Mouse (Mus musculus) lung, postnatal 36 days (tissue): ENCODE results near the gene Map3k10.
"Not testable (repeated sequence)": the region's sequence is repeated elsewhere in the genome, so short reads cannot be mapped to it uniquely, and the experiment has no call there.

ENCODE experiments used
- DNase-seq: peaks from one replicate; pipeline ENCODE4 v3.0.0; 2022; ENCODE audit warnings: mixed read lengths

Gene Map3k10

DNA sequence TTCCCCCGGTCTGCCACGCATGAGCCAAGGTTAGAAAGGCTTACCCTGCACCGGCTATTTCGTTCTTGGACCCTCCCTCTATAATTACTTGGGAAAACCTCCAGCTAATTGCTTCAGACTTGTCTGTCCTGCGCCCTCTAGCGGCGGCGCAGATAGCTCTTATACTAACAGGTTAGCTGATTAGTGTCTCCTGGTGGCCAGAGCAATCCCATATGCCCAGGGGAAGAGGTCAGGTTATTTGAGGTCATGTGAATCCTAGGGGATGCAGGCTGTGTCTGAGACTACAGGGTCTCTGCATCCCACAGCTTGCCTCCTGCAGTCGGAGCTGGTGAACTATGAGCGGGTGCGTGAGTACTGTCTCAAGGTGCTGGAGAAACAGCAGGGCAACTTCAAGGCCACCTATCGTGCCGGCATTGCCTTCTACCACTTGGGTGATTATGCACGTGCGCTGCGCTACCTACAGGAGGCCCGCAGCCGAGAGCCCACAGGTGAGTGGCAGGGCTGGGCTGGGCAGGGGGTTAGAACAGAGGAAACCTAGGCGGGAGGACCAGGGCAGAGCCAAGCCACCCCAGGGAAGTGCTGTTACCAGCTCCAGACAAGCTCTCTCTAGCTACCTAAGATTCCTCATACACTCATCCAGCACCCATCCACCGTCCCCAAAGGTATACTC lies 19.7 kb downstream of the Map3k10 start:
- DNase-seq, result peak; percentile 62

DNA sequence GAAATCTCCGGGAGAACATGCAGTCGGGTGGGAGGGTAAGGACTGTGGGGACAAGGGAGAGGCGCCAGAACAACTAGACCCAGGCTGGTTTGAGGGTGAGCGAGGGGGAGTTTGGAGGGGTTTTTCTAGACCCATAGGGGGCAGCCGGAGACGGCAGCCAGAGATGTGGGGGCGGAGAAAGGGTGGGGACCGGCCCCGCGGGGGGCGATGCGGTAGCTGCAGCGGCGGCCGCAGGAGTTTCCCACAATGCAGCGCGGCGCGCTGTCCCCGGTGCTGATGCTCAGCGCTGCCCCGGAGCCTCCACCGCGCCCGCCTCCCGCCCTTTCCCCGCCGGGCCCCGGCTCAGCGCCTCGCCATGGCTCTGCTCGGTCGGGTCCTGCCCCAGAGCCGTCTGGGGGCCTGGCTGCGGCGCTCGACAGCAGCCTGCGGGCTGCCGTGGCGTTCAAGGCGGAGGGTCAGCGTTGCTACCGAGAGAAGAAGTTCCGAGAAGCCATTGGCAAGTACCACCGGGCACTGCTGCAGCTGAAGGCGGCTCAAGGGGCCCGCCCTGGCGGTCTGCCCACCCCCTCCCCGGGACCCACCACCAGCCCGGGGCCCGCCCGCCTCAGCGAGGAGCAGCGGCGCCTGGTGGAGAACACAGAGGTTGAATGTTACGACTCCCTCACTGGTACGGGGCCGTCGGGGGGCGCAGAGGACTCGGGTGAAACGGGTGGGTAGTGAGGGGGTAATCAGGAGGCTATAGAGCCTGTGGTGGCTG lies 20.5 kb downstream of the Map3k10 start, which contains the start of gene Ttc9b:
Ttc9b (plus strand) TSS at position 235 of the 757 bp plus-strand sequence.
- no peak for DNase-seq

DNA sequence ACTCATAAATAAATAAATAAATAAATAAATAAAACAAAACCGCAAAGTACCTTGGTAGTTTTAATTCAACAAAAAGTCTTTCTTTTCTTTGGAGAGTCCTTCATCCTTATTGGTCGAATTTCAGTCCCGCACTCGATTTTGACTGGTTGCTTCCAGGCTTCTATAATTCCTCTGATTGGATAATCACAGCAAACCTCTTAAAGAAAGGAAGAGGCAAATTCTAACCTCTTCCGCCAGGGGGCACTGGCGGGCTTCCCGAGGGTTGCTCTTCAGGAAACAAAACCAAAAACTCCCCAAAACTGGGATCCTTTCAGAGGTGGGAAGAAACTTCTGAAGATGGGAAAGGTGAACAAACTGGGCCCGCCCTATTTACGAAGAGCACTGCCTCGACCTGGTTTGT lies 23.4 kb downstream of the Map3k10 start:
- DNase-seq, result peak; percentile 81

DNA sequence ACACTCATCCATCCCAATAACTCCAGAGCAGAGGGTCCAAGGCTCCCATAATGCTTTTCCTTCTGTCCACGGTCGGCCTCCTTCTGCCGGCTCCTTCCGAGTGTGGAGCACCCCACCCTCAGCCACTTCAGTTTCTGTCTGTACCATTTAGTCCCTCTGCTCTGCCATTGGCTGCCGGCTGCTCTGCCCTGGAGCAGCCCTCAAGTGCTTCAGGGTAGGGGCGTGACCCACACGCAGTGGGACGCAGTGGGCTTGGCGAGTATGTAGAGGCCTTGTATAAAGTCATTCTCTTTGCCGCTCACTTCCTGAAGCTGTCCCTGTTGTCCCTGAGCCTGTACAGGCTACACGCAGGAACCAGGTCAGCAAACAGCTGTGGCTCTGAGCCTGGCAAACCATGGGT lies 24.7 kb downstream of the Map3k10 start:
- no peak for DNase-seq

DNA sequence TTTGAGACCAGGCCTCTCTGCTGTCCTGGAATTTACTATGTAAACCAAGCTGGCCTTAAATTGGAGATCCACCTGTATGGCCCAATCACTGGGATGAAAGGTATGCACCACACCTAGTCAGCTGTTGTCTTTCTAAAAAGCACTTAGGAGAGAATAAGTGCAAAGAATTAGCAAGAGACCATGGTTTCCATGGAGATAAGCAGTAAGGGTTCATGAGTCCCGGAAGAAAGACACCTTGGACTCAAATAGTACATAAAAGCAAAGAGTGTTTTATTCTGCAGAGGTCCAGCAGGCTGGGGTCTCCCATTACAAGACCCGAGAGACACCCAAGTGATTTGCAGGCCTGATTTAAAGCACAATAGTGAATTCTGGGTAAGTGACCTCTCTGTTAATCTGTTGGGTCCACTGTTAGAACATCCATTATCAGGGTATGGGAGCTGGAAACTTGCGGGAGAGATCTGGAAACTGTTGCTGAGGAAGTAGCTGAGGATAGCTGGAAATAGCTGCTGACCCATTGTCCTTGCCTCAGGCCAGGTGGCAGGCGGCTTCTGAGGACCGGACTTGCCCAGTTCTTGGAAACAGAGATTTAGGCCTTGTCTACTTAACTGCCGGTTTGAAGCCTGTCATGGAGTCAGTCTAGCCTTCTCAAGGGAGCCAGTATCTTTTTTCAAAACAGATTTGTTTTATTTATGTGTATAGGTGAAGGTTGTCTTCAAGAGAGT lies 27.0 kb downstream of the Map3k10 start:
- no peak for DNase-seq

DNA sequence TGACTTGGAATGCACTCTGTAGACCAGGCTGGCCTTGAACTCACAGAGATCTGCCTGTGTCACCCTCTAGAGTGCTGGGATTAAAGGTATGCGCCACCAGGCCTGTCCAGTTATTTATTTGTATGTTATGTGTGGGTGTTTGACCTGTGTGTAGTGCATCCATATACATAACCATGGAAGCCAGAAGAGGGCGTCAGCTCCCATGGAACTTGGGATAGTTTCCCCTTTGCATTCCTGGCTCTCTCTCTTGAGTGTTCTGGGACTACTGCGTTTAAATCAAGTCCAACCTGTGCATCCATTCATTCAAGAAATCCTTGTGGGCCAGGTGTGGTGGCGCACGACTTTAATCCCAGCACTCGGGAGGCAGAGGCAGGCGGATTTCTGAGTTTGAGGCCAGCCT lies 27.9 kb downstream of the Map3k10 start:
- no peak for DNase-seq

DNA sequence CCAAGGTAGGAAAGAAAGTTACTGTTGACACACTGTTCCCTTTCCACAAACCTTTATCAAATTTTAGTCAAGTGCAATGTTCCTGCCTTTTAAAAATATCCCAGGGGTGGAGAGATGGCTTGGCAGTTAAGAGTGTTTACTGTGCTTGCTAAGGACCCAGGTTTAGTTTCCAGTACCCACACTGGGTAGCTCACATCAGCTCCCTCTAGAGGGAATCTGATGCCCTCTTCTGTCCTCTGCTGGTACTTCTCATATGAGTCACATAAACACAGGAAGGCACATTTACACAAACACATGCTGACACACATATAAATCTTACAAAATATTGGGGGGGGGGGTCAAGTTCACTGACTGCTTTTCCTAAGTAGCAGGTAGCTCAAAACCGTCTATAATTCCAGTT lies 29.9 kb downstream of the Map3k10 start:
- peak; percentile 34 for DNase-seq

DNA sequence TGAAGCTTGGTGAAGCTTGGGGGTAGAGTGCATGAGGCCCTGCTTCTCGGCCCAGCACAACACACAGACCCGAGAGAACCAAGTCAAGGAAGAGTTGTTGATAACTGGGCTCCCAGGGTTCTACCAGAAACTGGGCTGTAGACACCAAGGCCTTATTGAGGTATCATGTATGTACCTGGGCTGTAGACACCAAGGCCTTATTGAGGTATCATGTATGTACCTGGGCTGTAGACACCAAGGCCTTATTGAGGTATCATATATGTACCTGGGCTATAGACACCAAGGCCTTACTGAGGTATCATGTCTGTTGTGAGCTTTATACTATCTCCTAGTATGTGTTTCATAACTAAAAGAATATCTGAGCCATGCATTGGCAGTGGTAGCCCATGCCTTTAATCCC lies 39.3 kb downstream of the Map3k10 start:
- not testable (repeated sequence) for DNase-seq

DNA sequence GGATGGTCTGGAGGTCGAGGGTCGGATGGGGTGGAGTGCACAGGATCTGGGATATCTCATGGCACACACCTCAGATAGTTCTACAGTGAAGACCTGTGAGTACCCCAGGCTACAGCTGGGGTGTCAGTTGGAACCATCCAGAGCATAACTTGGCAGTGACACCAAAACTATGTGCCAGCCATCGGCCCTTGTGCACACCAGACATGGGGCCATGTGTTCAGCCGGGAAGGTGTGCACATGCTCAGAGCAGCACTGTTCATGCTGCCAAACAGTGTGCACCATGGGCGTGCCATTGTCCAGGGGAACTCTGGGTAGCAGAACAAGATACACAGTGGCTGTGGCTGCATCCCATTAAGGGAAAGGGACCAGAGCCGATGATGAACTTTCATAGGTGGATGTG lies 39.7 kb downstream of the Map3k10 start:
- no peak for DNase-seq

DNA sequence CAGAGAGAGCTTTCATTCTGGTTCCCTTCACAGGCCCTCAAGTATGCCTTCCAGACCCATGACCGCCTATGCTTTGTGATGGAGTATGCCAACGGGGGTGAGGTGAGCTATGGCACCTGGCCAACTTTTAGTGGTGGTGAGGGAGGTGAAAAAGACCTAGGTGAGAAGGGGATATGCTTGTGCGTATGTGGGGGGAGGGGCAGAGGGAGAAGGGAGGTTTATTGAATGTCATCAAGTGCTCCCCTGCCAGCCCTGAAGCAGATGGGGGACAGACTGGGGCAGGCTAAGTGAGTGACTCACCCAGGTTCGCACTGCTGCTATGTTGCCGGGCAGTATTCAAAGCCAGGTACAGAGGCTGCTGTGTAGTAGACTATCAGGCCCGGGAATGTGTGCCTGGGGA lies 41.2 kb downstream of the Map3k10 start:
- DNase-seq, result no peak

DNA sequence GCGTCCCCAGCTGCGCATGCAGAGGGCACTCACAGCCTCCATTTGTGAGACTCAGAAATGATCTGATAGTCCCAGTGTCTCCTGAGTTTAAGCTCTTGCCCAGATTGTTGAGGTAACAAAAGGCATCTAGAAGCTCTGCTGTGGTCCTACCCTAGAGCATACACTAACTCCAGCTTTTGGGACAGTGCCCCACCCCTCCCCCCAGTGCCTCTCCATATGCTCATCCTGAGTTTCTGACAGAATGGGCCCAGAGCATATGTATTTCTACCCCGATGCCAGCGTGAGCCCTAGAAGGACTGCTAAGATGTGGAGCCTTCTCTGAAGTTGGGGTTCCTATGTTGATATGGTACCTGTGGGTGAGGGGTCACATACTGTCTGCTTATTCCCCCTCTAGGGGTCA lies 43.0 kb downstream of the Map3k10 start:
- DNase-seq, result no peak

DNA sequence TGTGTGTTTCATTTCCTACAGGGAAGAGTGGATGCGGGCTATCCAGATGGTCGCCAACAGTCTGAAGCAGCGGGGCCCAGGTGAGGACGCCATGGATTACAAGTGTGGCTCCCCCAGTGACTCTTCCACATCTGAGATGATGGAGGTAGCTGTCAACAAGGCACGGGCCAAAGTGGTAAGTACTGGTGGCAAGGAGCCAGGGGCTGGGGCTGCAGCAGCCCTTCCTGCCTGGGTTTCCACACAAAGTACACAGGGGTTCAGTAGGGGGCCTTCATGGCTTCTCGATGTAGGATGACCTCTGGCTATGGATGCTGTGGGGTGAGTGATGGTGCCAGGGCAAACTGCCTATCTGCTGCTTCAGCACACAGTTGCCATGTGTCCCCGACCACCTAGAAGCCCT lies 45.6 kb downstream of the Map3k10 start:
- not testable (repeated sequence) for DNase-seq

DNA sequence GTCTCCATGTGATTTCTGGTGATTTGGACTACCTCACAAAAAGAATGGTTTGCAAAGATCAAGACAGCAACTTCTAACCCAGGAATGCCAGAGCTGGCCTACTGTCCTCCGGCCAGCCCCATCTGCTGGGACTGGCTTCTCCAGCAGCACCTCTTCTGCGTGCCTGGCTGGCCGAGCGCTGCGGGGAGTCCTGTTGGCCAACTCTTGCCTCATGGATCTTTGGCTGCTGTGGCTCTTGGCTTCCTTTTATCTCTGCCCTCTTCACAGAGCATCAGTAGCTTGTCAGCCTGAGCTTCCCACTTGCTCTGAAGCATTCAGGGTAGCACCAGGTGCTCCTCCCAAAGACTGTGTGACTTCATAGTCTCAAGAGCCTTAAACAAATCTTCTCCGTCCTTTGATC lies 46.2 kb downstream of the Map3k10 start:
- DNase-seq, result no peak

DNA sequence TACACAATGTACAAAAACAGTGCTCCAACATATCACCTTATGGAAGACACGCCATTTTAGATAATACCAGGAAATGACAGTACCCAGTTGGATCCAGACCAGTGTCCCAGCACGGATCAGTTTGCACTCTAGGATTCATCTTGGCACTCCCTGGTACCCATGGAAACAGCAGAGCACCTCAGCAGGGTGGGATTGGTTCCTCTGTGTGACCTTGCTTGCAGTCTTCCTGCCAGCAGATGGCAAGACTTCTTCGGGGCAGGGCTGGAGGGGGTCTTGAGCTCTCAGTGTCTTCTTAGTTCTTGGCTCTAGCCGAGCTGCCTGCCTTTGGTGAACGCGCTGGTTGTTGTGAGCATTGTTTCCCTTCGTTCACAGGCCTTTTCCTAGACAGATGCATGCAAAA lies 46.7 kb downstream of the Map3k10 start:
- no peak for DNase-seq

DNA sequence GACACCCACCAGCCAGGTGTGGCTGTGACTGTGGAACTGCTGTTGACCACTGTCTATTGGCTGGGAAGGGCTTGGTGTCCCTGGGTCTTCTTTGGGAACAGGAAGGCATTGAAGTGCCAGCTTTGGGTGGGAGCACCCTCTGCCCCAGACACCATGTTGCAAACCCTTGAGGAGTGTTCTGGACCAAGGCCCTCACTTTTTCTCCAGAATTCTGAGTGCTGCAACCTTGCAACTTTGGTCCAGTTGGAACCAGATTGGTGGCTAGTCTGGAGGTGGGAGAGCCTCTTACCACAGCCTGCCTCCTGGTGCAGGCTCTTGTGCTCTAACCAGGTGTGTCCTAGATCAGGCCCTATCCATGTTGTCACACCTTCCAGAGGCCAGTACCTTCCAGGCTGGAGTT lies 49.4 kb downstream of the Map3k10 start:
- DNase-seq, result no peak

DNA sequence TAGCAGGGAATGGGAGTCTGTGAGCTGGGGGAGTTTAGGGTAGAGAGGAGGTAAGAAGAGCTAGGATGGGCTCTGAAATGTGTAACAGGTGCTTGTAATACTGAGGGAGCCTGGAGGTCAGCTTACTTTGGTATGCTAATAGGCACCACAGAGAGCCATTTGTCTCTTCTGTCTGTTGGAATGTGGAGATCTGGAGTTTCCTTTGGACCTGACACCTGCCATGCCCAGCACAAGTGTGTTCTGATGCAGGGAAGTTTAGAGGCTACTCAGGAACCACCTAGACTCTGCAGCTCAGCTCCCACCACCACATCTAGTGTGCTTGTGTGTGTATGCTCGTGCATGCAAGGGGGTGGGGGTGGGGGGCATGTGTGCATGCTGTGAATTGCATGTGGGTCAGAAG lies 52.2 kb downstream of the Map3k10 start:
- DNase-seq, result no peak

DNA sequence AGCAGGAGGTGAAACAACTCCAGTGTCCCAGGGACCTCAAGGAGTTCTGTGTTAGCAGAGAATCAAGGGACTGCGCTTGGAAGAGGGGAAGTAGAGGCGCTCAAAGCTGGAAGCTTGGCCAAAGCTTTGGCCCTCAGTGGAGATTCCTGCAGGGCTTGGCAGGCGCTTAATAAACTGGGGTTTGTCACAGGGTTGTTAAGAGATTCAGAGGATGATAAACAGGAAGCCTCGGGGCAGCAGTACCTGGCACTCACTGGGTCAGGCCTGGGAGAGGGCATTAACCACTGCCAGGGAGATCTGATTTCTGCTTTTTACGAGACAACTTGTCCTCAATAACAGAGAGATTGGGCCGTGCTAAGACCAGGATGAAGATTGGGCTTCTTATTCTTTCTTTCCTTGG lies 53.4 kb downstream of the Map3k10 start:
- no peak for DNase-seq

DNA sequence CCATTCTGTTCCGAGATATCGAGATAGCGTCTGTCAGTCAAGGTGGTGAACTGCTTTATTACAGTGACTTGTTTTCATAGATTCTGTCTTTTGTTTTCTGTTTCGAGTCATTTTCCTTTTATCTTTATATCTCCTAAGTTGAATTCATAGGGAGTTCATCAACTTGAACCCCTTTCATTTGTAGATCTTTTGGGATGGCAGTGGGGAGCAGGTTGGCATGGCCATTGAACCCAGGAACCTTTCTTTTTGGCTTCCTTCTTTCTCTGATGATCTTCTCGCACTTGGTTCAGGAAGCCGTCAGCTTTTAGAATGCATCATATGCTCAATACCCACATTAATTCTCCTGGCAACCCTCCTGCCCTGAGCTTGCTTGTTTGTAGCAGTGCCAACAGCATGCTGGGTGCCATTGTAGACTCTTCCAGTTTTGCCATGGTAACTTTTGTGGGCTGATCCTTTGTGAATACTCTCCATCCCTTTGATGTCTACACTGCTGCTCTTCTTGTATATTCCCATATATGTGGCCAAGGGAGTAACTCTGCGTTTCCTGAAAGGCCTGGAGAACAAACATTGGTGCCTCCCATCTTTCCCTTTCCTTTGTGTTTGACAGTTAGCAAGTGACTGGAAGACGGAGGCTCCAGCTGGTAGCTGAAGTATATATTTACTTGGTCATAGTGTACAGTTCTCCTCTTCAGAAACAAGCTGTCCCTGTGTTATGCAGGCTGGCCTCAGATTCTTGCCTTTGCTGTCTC lies 60.5 kb downstream of the Map3k10 start:
- DNase-seq, result no peak

DNA sequence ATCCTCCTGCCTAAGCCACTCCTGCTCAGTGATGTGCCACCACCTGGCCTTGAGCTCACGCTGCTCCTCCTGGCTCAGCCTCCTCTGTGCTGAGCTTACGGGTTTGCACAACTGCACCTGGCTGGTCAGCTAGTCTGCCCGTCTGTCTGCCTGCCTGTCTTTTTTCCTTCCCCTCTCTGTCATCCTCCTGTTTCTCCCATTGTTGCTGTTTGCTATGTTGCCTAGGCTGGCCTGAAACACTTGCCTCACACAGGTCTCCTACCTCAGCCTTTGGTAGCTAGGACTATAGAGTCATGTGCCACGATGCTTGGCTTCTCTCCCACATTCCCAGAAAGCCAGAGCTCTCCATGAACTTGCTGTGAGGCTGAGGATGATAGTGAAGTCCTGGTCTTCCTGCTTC lies 61.5 kb downstream of the Map3k10 start:
- no peak for DNase-seq

DNA sequence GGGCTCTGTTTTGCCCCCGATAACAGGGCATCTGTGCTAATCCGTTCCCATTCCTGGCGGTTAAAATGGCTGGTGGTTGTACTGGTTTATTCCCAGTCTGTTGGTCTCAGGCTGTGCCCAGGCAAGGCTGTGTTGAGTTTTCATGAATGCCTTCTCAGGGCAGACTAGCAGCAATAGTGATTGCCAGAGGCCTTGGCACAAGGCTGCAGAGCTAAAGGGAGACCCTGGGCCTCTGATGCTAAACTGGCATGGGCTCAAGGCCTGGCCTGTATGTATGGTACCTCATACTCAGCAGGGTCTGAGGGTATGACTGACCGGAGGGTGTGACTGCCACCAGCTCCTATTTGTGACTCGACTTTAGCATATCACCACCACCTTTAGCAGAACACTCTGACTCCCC lies 63.5 kb downstream of the Map3k10 start:
- DNase-seq, result no peak

DNA sequence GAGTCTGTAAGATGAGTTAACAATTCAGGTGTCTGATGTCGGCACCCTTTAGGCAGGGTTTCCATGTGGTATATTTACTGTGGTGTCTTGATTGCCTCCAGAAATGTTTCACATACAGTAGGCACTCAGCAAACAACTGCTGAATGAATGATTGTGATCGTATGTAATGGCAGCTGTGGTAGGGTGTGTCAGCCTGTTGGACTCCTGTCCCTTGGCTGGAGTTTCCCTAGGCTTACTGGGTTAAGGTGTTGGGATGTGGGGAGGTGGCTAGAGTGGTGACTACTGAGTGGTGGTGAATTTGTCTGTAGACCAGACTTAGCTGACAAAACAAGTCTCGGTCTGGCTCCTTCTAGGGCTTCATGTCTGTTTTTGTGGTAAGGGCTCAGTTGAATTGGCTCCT lies 64.0 kb downstream of the Map3k10 start:
- DNase-seq, result no peak

DNA sequence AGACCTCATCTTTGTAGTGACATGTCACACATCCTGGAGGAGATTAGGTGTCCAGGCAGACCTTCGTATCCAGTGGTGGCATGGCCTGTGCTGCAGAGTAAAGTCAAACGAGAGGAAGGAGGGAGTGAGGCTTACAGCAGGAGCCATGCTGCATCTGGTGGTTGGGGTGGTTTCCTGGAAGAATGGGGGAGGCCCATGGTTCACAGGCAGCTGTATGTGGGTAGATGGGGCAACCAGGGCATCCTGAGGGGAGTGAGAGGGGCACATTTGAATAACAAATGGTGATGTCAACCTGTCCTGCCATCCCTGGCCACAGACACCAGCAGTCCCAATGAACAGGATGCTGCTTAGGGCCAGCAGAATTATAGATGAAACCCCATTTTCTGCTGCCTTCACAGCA lies 64.7 kb downstream of the Map3k10 start:
- no peak for DNase-seq

DNA sequence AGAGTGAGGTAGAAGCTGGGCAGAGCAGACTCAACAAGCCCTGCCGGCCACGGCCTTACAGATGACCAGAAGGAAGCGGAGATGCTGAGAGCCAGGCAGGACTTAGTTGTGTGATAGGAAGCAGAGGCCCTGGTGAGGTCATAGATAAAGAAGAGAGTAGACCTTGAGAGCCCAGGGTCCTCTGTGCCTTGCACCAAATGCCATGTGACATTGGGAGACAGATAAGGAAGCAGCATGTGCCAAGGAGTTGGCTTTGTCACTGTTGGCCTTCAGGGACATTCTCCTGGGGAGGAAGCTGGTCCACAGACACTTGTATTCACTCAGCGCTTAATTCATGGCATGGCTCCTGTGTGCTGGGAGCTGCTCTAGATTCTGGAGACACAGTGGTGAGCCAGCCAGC lies 65.1 kb downstream of the Map3k10 start:
- no peak for DNase-seq
